ENCODE assay signal across 8 mouse cellular contexts in genomic region chr2:173263636-173264330, GRCm38 (mm10). TPM values are rescaled to one million over a fixed set of nuclear protein-coding genes. Genes with fewer than 3 reads are reported as not detected.
DNase-seq lines count a peak whose midpoint lies in the region; ATAC-seq and TF ChIP-seq lines count a peak whose summit lies in the region.

No protein-coding gene starts in this region.

- H3K9ac ChIP-seq in hindbrain, embryonic 11.5 days (ENCODE audit: low read depth, low read length) = no peak overlapping the region
- H3K9ac ChIP-seq in stomach, embryonic 15.5 days = no peak overlapping the region

- WGBS in hindbrain, embryonic 10.5 days = 62% methylated on average over 11 of the region's 11 CpGs
- WGBS in hindbrain, embryonic 11.5 days = 62% methylated on average over 11 of the region's 11 CpGs
- WGBS in stomach, embryonic 15.5 days = 45% methylated on average over 11 of the region's 11 CpGs

- H3K4me1 ChIP-seq in hindbrain, embryonic 10.5 days (replicated peaks) = peaks cover 83% of the 10 kb centered on the region
- peaks cover 25% of the 10 kb centered on the region for H3K4me1 ChIP-seq in hindbrain, embryonic 11.5 days (replicated peaks; ENCODE audit: control insufficient read depth, insufficient read depth, low read length)
- H3K4me1 ChIP-seq in G1E (ENCODE audit: insufficient read depth, low read depth, low read length) = no peaks in the 10 kb centered on the region
- peaks cover 86% of the 10 kb centered on the region for H3K4me1 ChIP-seq in stomach, embryonic 15.5 days

- no peak for TF ChIP-seq CTCF in G1E (IDR thresholded peaks at IDR 0.05; ENCODE audit: low read depth, low read length)

- DNase-seq in hindbrain, embryonic 10.5 days (ENCODE audit: low spot score) = no peak
- no peak for DNase-seq in hindbrain, embryonic 11.5 days (ENCODE audit: low spot score)
- no peak for DNase-seq in G1E (ENCODE audit: low spot score)
- DNase-seq in kidney, adult 8-10 months = peak; percentile 68 to 69
- DNase-seq in cerebellum, postnatal 25 days = no peak
- DNase-seq in layer of hippocampus, postnatal 10 days (ENCODE audit: low spot score in 2 of 2) = no peak

- peaks cover 39% of the 10 kb centered on the region; the same call in 1 of the 2 replicates for H3K27me3 ChIP-seq in hindbrain, embryonic 10.5 days (ENCODE audit: insufficient read depth, poor library complexity, severe bottlenecking)
- H3K27me3 ChIP-seq in hindbrain, embryonic 11.5 days (ENCODE audit: control insufficient read depth, insufficient read depth, low read length) = no peaks in the 10 kb centered on the region
- no peaks in the 10 kb centered on the region for H3K27me3 ChIP-seq in G1E (ENCODE audit: insufficient read depth, low read length)
- H3K27me3 ChIP-seq in stomach, embryonic 15.5 days (replicated peaks) = no peaks in the 10 kb centered on the region

- H3K9me3 ChIP-seq in hindbrain, embryonic 10.5 days = no peaks in the 10 kb centered on the region
- H3K9me3 ChIP-seq in hindbrain, embryonic 11.5 days (ENCODE audit: control insufficient read depth, low read length) = no peaks in the 10 kb centered on the region
- H3K9me3 ChIP-seq in G1E (replicated peaks) = peaks cover 99% of the 10 kb centered on the region
- no peaks in the 10 kb centered on the region for H3K9me3 ChIP-seq in stomach, embryonic 15.5 days

- no peak overlapping the region for H3K4me3 ChIP-seq in hindbrain, embryonic 10.5 days
- no peak overlapping the region for H3K4me3 ChIP-seq in hindbrain, embryonic 11.5 days (ENCODE audit: low read depth, low read length)
- H3K4me3 ChIP-seq in G1E (ENCODE audit: low read depth, low read length) = peak overlapping the region; percentile 20; the same call in 1 of the 2 replicates
- H3K4me3 ChIP-seq in stomach, embryonic 15.5 days (replicated peaks) = no peak overlapping the region

- H3K27ac ChIP-seq in hindbrain, embryonic 10.5 days = peak overlapping the region; percentile 40
- no peak overlapping the region for H3K27ac ChIP-seq in hindbrain, embryonic 11.5 days (ENCODE audit: low read depth, low read length)
- peak overlapping the region; percentile 62; the same call in 1 of the 2 replicates for H3K27ac ChIP-seq in stomach, embryonic 15.5 days

- no peak overlapping the region for H3K4me2 ChIP-seq in hindbrain, embryonic 11.5 days (replicated peaks; ENCODE audit: low read depth, low read length)
- H3K4me2 ChIP-seq in stomach, embryonic 15.5 days = 0 out of 2 replicates have a peak overlapping the region, but pooled peaks have one; percentile 3

- ATAC-seq in hindbrain, embryonic 11.5 days (ENCODE audit: low FRiP score) = no peak
- ATAC-seq in G1E (ENCODE audit: extremely low read depth, insufficient number of reproducible peaks, low FRiP score, poor library complexity, severe bottlenecking) = no peak
- ATAC-seq in stomach, embryonic 15.5 days (ENCODE audit: insufficient read depth, low FRiP score, low read depth) = peak; percentile 12; the same call in 1 of the 2 replicates
- ATAC-seq in megakaryocyte-erythroid progenitor cell, adult 5-6 weeks (replicated peaks; ENCODE audit: low FRiP score, low TSS enrichment, poor library complexity, severe bottlenecking) = no peak

- H3K36me3 ChIP-seq in hindbrain, embryonic 10.5 days = no peaks in the 10 kb centered on the region
- H3K36me3 ChIP-seq in hindbrain, embryonic 11.5 days (ENCODE audit: control insufficient read depth, insufficient read depth, low read length) = no peaks in the 10 kb centered on the region
- H3K36me3 ChIP-seq in G1E (replicated peaks) = no peaks in the 10 kb centered on the region
- no peaks in the 10 kb centered on the region for H3K36me3 ChIP-seq in stomach, embryonic 15.5 days

RNA-seq across cellular contexts. Expression of gene Pmepa1, which starts 12.6 kb away (rescaled TPM):
- polyA plus RNA-seq in hindbrain, embryonic 10.5 days (2016; fragmentation: Nextera tagmentation; extraction: Ambion mirVana) = 1.3 and 2.9 TPM in 2 replicates
- polyA plus RNA-seq in hindbrain, embryonic 11.5 days (2014; fragmentation: Nextera tagmentation; extraction: Ambion mirVana) = 3.4 and 5.0 TPM in 2 replicates
- total RNA-seq in G1E (2014; fragmentation: Nextera tagmentation) (not detected in 2 replicates), G1E (2017) (0.05 TPM in 1 of 2 replicates, not detected in the other)
- polyA plus RNA-seq in G1E (2012) = not detected in 2 replicates
- polyA plus RNA-seq in stomach, embryonic 15.5 days (2015; fragmentation: Nextera tagmentation; extraction: Ambion mirVana) = 7.3 and 7.5 TPM in 2 replicates
- not detected in 2 replicates for total RNA-seq in megakaryocyte-erythroid progenitor cell, adult 5-6 weeks (2014; fragmentation: Nextera tagmentation)
- 0.52 TPM in 1 of 2 replicates, not detected in the other for total RNA-seq in megakaryocyte-erythroid progenitor cell, adult 5-6 weeks (2017)
- 10 to 100 TPM; 30.4 to 31.6 TPM for total RNA-seq in layer of hippocampus, postnatal 10 days (2021)

RNA-seq across cellular contexts. Expression of gene Zbp1, which starts 45.1 kb away (rescaled TPM):
- polyA plus RNA-seq in hindbrain, embryonic 10.5 days (2016; fragmentation: Nextera tagmentation; extraction: Ambion mirVana) = 0.17 and 0.73 TPM in 2 replicates
- 0.33 TPM in 1 of 2 replicates, not detected in the other for polyA plus RNA-seq in hindbrain, embryonic 11.5 days (2014; fragmentation: Nextera tagmentation; extraction: Ambion mirVana)
- total RNA-seq in G1E (2014; fragmentation: Nextera tagmentation) (not detected in 2 replicates), G1E (2017) (0.11 TPM in 1 of 2 replicates, not detected in the other)
- polyA plus RNA-seq in G1E (2012) = not detected in 2 replicates
- 0.93 and 1.3 TPM in 2 replicates for polyA plus RNA-seq in stomach, embryonic 15.5 days (2015; fragmentation: Nextera tagmentation; extraction: Ambion mirVana)
- 1.3 and 2.5 TPM in 2 replicates for total RNA-seq in megakaryocyte-erythroid progenitor cell, adult 5-6 weeks (2014; fragmentation: Nextera tagmentation)
- 4.8 TPM in 1 of 2 replicates, not detected in the other for total RNA-seq in megakaryocyte-erythroid progenitor cell, adult 5-6 weeks (2017)
- not detected for total RNA-seq in layer of hippocampus, postnatal 10 days (2021)

Comparison
In these comparisons a context has a peak if more than half of its experiments do, and no peak if none do; other contexts are left out.
1. DNase-seq: peak in kidney, adult 8-10 months (2 of 2); none in hindbrain, embryonic 10.5 days (single experiment), hindbrain, embryonic 11.5 days (single experiment), G1E (single experiment), cerebellum, postnatal 25 days (0 of 2) and layer of hippocampus, postnatal 10 days (0 of 2).